In the genomic region with DNA sequence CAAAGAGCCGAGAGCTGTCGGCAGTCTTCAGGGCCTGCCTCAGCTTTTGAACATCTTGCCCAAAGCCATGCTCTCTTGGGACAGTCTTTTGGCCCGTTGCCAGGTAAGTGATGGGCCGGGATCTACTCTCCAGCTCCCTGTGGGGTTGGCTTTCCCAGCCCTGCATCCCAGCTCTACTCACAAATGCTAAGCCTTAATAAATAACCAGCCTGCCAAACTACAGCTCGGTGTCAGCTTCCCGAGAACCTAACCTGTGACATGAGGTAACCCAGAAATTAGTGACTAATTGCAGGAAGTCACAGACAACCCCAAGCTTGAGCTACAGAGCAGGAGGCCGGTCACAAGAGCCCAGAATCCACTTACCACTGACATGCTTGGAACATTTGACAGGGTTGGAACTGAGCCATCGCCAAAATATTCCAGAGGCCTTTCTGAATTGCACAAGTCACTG, we compare ENCODE assay signal across 8 mouse cellular contexts.
DNase-seq lines count a peak whose midpoint lies in the region; ATAC-seq and TF ChIP-seq lines count a peak whose summit lies in the region.

No protein-coding gene starts in this region.

- no peak for TF ChIP-seq CTCF in hindbrain, postnatal 0 days (IDR thresholded peaks at IDR 0.05; ENCODE audit: low read depth)

- no peaks in the 10 kb centered on the region for H3K27me3 ChIP-seq in hindbrain, postnatal 0 days (ENCODE audit: insufficient read depth, low read length)
- no peaks in the 10 kb centered on the region for H3K27me3 ChIP-seq in hindbrain, embryonic 12.5 days

- peak; percentile 58 for DNase-seq in hindbrain, postnatal 0 days (ENCODE audit: low spot score)
- peak; percentile 38 for DNase-seq in adrenal gland, adult 8-10 months
- peak; percentile 38 to 52 for DNase-seq in gastrocnemius, adult 8-10 months (ENCODE audit: low spot score in 2 of 2)
- DNase-seq in kidney, postnatal 36 days: peak; percentile 55 to 70
- no peak for DNase-seq in layer of hippocampus, adult 18-20 months (ENCODE audit: low spot score in 2 of 2)
- DNase-seq in layer of hippocampus, adult 8-10 months (ENCODE audit: low spot score in 2 of 2): no peak
- no peak for DNase-seq in layer of hippocampus, adult 11-12 months (ENCODE audit: low spot score)

- WGBS in hindbrain, postnatal 0 days: 49% methylated on average over 8 of the region's 8 CpGs
- 60% methylated on average over 8 of the region's 8 CpGs for WGBS in hindbrain, embryonic 12.5 days

- H3K4me1 ChIP-seq in hindbrain, postnatal 0 days (ENCODE audit: insufficient read depth, low read length): no peaks in the 10 kb centered on the region
- no peaks in the 10 kb centered on the region; the same call in 1 of the 2 replicates for H3K4me1 ChIP-seq in hindbrain, embryonic 12.5 days

- H3K9me3 ChIP-seq in hindbrain, postnatal 0 days (ENCODE audit: low read length): no peaks in the 10 kb centered on the region
- H3K9me3 ChIP-seq in hindbrain, embryonic 12.5 days (replicated peaks): no peaks in the 10 kb centered on the region

- no peak overlapping the region for H3K4me2 ChIP-seq in hindbrain, postnatal 0 days (ENCODE audit: low read depth, low read length)
- H3K4me2 ChIP-seq in hindbrain, embryonic 12.5 days (replicated peaks): no peak overlapping the region

- peak; percentile 45; the same call in 1 of the 2 replicates for ATAC-seq in hindbrain, postnatal 0 days
- ATAC-seq in hindbrain, embryonic 12.5 days (ENCODE audit: low FRiP score): no peak

- no peak overlapping the region for H3K9ac ChIP-seq in hindbrain, postnatal 0 days (replicated peaks; ENCODE audit: low read length)
- no peak overlapping the region for H3K9ac ChIP-seq in hindbrain, embryonic 12.5 days

- H3K36me3 ChIP-seq in hindbrain, postnatal 0 days (ENCODE audit: insufficient read depth, low read length): no peaks in the 10 kb centered on the region
- H3K36me3 ChIP-seq in hindbrain, embryonic 12.5 days: no peaks in the 10 kb centered on the region

- H3K4me3 ChIP-seq in hindbrain, postnatal 0 days (ENCODE audit: low read length): no peak overlapping the region
- H3K4me3 ChIP-seq in hindbrain, embryonic 12.5 days: no peak overlapping the region

- no peak overlapping the region for H3K27ac ChIP-seq in hindbrain, postnatal 0 days
- no peak overlapping the region for H3K27ac ChIP-seq in hindbrain, embryonic 12.5 days

Comparison
In these comparisons a context has a peak if more than half of its experiments do, and no peak if none do; other contexts are left out.
1. DNase-seq: peak in hindbrain, postnatal 0 days (single experiment), adrenal gland, adult 8-10 months (single experiment), gastrocnemius, adult 8-10 months (2 of 2) and kidney, postnatal 36 days (2 of 2); none in layer of hippocampus, adult 18-20 months (0 of 2), layer of hippocampus, adult 8-10 months (0 of 2) and layer of hippocampus, adult 11-12 months (single experiment).